In the genomic region with DNA sequence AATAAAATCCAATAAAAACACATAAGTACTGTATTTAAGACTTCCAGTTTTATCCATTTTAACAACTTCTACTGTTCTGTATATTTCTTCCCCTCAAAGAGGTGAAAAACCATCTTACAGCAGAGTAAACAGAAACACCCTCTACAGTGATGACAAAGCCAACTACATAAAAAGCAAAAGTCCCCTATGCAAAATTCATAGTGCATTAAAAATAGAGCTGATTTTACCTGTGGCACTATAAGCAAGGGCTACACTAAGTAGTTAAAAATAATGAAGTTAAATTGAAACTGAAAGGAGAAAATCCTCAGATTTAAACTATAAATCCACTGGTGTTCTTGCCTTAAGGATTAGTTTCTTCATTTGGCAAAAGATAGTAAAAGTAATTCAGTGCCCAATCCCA, we compare ENCODE assay signal across 17 mouse cellular contexts. TPM values are rescaled to one million over a fixed set of nuclear protein-coding genes. Genes with fewer than 3 reads are reported as not detected.
DNase-seq lines count a peak whose midpoint lies in the region; ATAC-seq lines count a peak whose summit lies in the region.
"Had no signal": no experiment of that assay in that cellular context is flagged by ENCODE, and none has a peak within 500 bp of the region (broad histone marks: within the 10 kb centered on the region; RNA-seq: fewer than 3 reads in every experiment).

No protein-coding gene starts in this region.

- no peak for ATAC-seq in liver, embryonic 13.5 days (ENCODE audit: low read depth)
- ATAC-seq in CD4-positive, CD25-positive, alpha-beta regulatory T cell, adult 4 months, result peak; percentile 52
- ATAC-seq in inflammation-experienced regulatory T-cells, adult 6 months, result peak; percentile 32
- no peak for ATAC-seq in heart, embryonic 12.5 days (ENCODE audit: insufficient number of reproducible peaks, low FRiP score)
- ATAC-seq: forebrain, embryonic 15.5 days had no signal

- H3K4me2 ChIP-seq in liver, embryonic 13.5 days, result 0 out of 2 replicates have a peak overlapping the region, but pooled peaks have one; percentile 10
- no peak overlapping the region for H3K4me2 ChIP-seq in heart, embryonic 12.5 days
- H3K4me2 ChIP-seq: embryonic facial prominence, embryonic 12.5 days; forebrain, embryonic 15.5 days; heart, embryonic 11.5 days; hindbrain, embryonic 14.5 days had no signal

- peaks cover 75% of the 10 kb centered on the region for H3K4me1 ChIP-seq in liver, embryonic 13.5 days (replicated peaks)
- peaks cover 17% of the 10 kb centered on the region for H3K4me1 ChIP-seq in heart, embryonic 12.5 days (replicated peaks)

- H3K9me3 ChIP-seq in liver, embryonic 13.5 days (replicated peaks), result no peaks in the 10 kb centered on the region
- no peaks in the 10 kb centered on the region for H3K9me3 ChIP-seq in heart, embryonic 12.5 days (replicated peaks)
- H3K9me3 ChIP-seq: embryonic facial prominence, embryonic 12.5 days; forebrain, embryonic 15.5 days; hindbrain, embryonic 10.5 days had no signal

- peaks cover 17% of the 10 kb centered on the region for H3K36me3 ChIP-seq in liver, embryonic 13.5 days
- H3K36me3 ChIP-seq in heart, embryonic 12.5 days, result 0 out of 2 replicates have a peak, but pooled peaks cover 10% of the 10 kb centered on the region

- H3K27me3 ChIP-seq in liver, embryonic 13.5 days, result no peaks in the 10 kb centered on the region
- H3K27me3 ChIP-seq in heart, embryonic 12.5 days (replicated peaks), result no peaks in the 10 kb centered on the region
- H3K27me3 ChIP-seq: embryonic facial prominence, embryonic 12.5 days; forebrain, embryonic 15.5 days had no signal

- no peak for DNase-seq in liver, embryonic 13.5 days
- DNase-seq in liver, result no peak
- DNase-seq in kidney, postnatal 4 days, result no peak
- DNase-seq: adrenal gland, postnatal 14 days; cerebellum, adult 11-12 months; cerebellum, adult 9-10 months; cerebellum, postnatal 25 days; gastrocnemius, postnatal 10 days; heart, adult 2 months had no signal

- H3K9ac ChIP-seq in liver, embryonic 13.5 days, result no peak overlapping the region
- no peak overlapping the region for H3K9ac ChIP-seq in heart, embryonic 12.5 days
- H3K9ac ChIP-seq: embryonic facial prominence, embryonic 12.5 days; forebrain, embryonic 15.5 days; hindbrain, embryonic 14.5 days had no signal

- H3K27ac ChIP-seq in liver, embryonic 13.5 days, result no peak overlapping the region; the same call in 1 of the 2 replicates
- no peak overlapping the region for H3K27ac ChIP-seq in heart, embryonic 12.5 days (ENCODE audit: poor library complexity, severe bottlenecking)
- H3K27ac ChIP-seq: embryonic facial prominence, embryonic 12.5 days; forebrain, embryonic 15.5 days; heart, adult 2 months; hindbrain, embryonic 10.5 days; hindbrain, embryonic 14.5 days had no signal

- H3K4me3 ChIP-seq in liver, embryonic 13.5 days (replicated peaks), result no peak overlapping the region
- no peak overlapping the region for H3K4me3 ChIP-seq in heart, embryonic 12.5 days
- H3K4me3 ChIP-seq: embryonic facial prominence, embryonic 12.5 days; forebrain, embryonic 15.5 days; heart, adult 2 months; hindbrain, embryonic 10.5 days had no signal

RNA-seq across cellular contexts. Expression of a gene that starts 6.7 kb away (rescaled TPM):
- 18.6 and 20.7 TPM in 2 replicates for polyA plus RNA-seq in liver, embryonic 13.5 days (2015; fragmentation: Nextera tagmentation; extraction: Ambion mirVana)
- polyA plus RNA-seq in CD4-positive, CD25-positive, alpha-beta regulatory T cell, adult 4 months (2017; shearing (Covaris generic)), result 10 to 100 TPM; 51.7 to 77.9 TPM
- polyA plus RNA-seq in inflammation-experienced regulatory T-cells, adult 6 months (2017; shearing (Covaris generic)), result 10 to 100 TPM; 45.4 to 74.4 (median 73.1) TPM
- 26.6 and 28.0 TPM in 2 replicates for polyA plus RNA-seq in heart, embryonic 12.5 days (2016; fragmentation: Nextera tagmentation; extraction: Ambion mirVana)

RNA-seq across cellular contexts. Expression of a gene that starts 51.7 kb away (rescaled TPM):
- 3.0 TPM in 2 replicates for polyA plus RNA-seq in liver, embryonic 13.5 days (2015; fragmentation: Nextera tagmentation; extraction: Ambion mirVana)
- polyA plus RNA-seq in CD4-positive, CD25-positive, alpha-beta regulatory T cell, adult 4 months (2017; shearing (Covaris generic)), result 1 to 10 TPM; 8.5 to 9.0 TPM
- 1 to 10 TPM; 5.1 to 9.7 (median 6.2) TPM for polyA plus RNA-seq in inflammation-experienced regulatory T-cells, adult 6 months (2017; shearing (Covaris generic))
- polyA plus RNA-seq in heart, embryonic 12.5 days (2016; fragmentation: Nextera tagmentation; extraction: Ambion mirVana), result 16.4 and 16.7 TPM in 2 replicates

Comparison
In these comparisons a context has a peak if more than half of its experiments do, and no peak if none do; other contexts are left out.
1. ATAC-seq: peak in CD4-positive, CD25-positive, alpha-beta regulatory T cell, adult 4 months (single experiment) and inflammation-experienced regulatory T-cells, adult 6 months (single experiment); none in liver, embryonic 13.5 days (single experiment) and heart, embryonic 12.5 days (single experiment).